Mouse (Mus musculus) embryonic fibroblast, embryonic 13.5 days (primary cell): ENCODE measurements around the gene Shoc2.

ENCODE experiments used
- CTCF ChIP-seq: IDR thresholded peaks from 2 replicates; pipeline ENCODE4 v1.5.1; 2011; ENCODE audit warnings: mild to moderate bottlenecking, control low read depth, low read length, moderate library complexity, borderline replicate concordance; ENCODE audit not compliant: insufficient read depth
- POLR2A ChIP-seq: IDR thresholded peaks from 2 replicates; pipeline ENCODE4 v1.6.1; 2011; ENCODE audit warnings: low read depth, mild to moderate bottlenecking, control low read depth, low read length, moderate library complexity

GRCm38 (mm10) chr19:54068447-54068846, 124.3 kb downstream of the Shoc2 start:
- TF ChIP-seq CTCF (no peak), POLR2A (no peak)
